Mouse (Mus musculus) liver, embryonic 11.5 days (tissue): ENCODE results near the gene Timm8a1. TPM values are rescaled to one million over a fixed set of nuclear protein-coding genes. Genes with fewer than 3 reads are reported as not detected.

Experiments
- ATAC-seq: fragments of 200-750 bp; cut with Nextera tagmentation; replicated peaks from 2 replicates; pipeline ENCODE4 v1.8.0; 2017; ENCODE audit warnings: moderate number of reproducible peaks, mild to moderate bottlenecking, moderate TSS enrichment, moderate library complexity; ENCODE audit not compliant: low FRiP score
- DNase-seq: peaks from one replicate; pipeline ENCODE4 v3.0.0-alpha.2; 2017; ENCODE audit warnings: low spot score
- H3K27ac ChIP-seq: fragments of 300-500 bp; sonication (generic); 2 replicates; pipeline ENCODE4 v1.5.1; 2014; ENCODE audit warnings: mild to moderate bottlenecking, low read depth, low read length, control low read depth
- H3K27me3 ChIP-seq: fragments of 300-500 bp; sonication (generic); replicated peaks from 2 replicates; pipeline ENCODE4 v1.6.1; 2014; ENCODE audit warnings: low read length, mixed read lengths; ENCODE audit not compliant: control insufficient read depth, insufficient read depth
- H3K36me3 ChIP-seq: fragments of 300-500 bp; sonication (generic); 2 replicates; pipeline ENCODE4 v1.6.1; 2014; ENCODE audit warnings: mild to moderate bottlenecking, low read length, moderate library complexity, mixed read lengths; ENCODE audit not compliant: control insufficient read depth, insufficient read depth
- H3K4me1 ChIP-seq: fragments of 300-500 bp; sonication (generic); replicated peaks from 2 replicates; pipeline ENCODE4 v1.6.1; 2014; ENCODE audit warnings: low read length, mixed read lengths; ENCODE audit not compliant: control insufficient read depth, insufficient read depth
- H3K4me2 ChIP-seq: fragments of 300-500 bp; sonication (generic); 2 replicates; pipeline ENCODE4 v1.6.1; 2014; ENCODE audit warnings: mild to moderate bottlenecking, control low read depth, moderate library complexity
- H3K4me3 ChIP-seq: fragments of 300-500 bp; sonication (generic); 2 replicates; pipeline ENCODE4 v1.5.1; 2014; ENCODE audit warnings: low read depth, low read length, control low read depth
- H3K9ac ChIP-seq: fragments of 300-500 bp; sonication (generic); 2 replicates; pipeline ENCODE4 v1.6.1; 2014; ENCODE audit warnings: low read depth, low read length, control low read depth
- H3K9me3 ChIP-seq: fragments of 300-500 bp; sonication (generic); 2 replicates; pipeline ENCODE4 v1.6.1; 2016; ENCODE audit warnings: low read length, inconsistent platforms, mixed read lengths; ENCODE audit not compliant: control insufficient read depth
- WGBS: fragments of 180-500 bp; shearing (Covaris S2); extraction: QIAGEN DNeasy Blood & Tissue Kit; methylation state at CpG from one replicate; pipeline ENCODE4 v1.1.7; 2014; 5-methylcytosine and 5-hydroxymethylcytosine counted together
- polyA plus RNA-seq: library from polyadenylated mRNA; unstranded; fragments of >200 nt; fragmentation: Nextera tagmentation; extraction: Ambion mirVana; gene quantifications from 2 replicates; pipeline ENCODE4 v1.2.1, GENCODE M21; 2014

The Timm8a1 gene
- polyA plus RNA-seq, 1 experiment from 2014 or later: 194 TPM

DNA sequence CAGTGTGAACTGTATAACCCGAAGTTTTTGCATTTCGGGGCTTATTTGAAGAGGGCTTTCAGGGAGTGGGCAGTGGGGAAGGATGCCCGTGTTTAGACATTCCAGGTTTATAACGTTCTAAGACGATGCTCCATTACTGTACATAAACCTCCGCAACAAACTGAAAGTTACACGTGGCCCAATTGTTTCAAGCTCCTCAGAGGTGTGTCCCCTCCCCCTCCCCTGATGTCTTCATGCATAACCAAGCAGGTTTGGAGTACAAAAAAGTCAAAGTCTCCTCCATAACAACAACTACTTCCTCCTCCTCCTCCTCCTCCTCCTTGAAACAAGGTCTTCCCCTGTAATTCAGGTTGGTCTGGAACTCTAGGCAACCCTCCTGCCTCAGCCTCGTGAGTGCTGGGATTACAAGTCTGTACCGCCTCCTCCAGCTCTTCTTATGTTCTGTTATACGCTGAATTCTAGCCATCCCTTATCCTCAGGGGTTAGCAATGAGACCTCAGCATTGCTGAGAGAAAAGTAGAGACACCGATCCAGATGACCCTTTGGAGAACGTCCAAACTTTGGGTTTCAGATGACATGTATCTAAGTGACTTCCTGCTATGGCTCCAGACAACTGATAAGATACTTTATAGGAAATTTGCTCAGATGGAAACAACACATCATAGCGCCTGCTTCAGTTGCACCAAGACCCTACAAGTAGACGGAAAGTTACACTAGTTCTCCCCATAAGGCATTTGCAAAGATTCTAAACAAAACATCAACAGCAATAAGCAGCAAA lies 39.1 kb upstream of the Timm8a1 start:
- DNase-seq (no peak), ATAC-seq (no peak)
- no peaks in the 10 kb centered on the region for H3K27me3 ChIP-seq
- no peaks in the 10 kb centered on the region for H3K36me3 ChIP-seq
- peak overlapping the region; percentile 44 for H3K4me3 ChIP-seq
- H3K9me3 ChIP-seq: no peaks in the 10 kb centered on the region
- H3K4me2 ChIP-seq: peak overlapping the region; percentile 58
- peak overlapping the region; percentile 14; the same call in 1 of the 2 replicates for H3K9ac ChIP-seq
- 71% methylated on average over 14 of the region's 14 CpGs for WGBS
- H3K27ac ChIP-seq: no peak overlapping the region
- H3K4me1 ChIP-seq: no peaks in the 10 kb centered on the region

DNA sequence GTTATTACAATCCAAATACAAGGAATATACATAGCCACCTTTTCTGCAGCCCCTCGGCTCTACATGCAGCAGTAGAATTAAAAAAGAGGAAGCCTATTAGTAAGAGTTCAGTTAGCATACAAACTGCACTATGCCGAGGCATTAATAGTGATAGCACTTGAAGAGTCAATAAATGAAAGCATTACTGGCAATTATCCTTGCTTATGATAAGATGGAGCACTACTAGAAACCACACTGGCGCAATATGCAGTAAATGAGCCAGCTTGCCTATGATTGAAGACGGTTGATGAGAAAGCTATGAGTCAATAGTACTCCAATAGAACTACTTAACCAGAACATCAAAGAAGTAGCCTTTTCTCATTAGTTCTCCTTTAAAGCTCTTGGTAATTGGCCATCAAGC lies 36.2 kb upstream of the Timm8a1 start:
- Histone ChIP-seq H3K9me3 (no peaks in the 10 kb centered on the region), H3K9ac (no peak overlapping the region), H3K4me3 (no peak overlapping the region), H3K36me3 (no peaks in the 10 kb centered on the region), H3K27me3 (no peaks in the 10 kb centered on the region), H3K4me1 (no peaks in the 10 kb centered on the region), H3K27ac (no peak overlapping the region), H3K4me2 (no peak overlapping the region)
- 75% methylated on average over 4 of the region's 4 CpGs for WGBS
- ATAC-seq (no peak), DNase-seq (no peak)

DNA sequence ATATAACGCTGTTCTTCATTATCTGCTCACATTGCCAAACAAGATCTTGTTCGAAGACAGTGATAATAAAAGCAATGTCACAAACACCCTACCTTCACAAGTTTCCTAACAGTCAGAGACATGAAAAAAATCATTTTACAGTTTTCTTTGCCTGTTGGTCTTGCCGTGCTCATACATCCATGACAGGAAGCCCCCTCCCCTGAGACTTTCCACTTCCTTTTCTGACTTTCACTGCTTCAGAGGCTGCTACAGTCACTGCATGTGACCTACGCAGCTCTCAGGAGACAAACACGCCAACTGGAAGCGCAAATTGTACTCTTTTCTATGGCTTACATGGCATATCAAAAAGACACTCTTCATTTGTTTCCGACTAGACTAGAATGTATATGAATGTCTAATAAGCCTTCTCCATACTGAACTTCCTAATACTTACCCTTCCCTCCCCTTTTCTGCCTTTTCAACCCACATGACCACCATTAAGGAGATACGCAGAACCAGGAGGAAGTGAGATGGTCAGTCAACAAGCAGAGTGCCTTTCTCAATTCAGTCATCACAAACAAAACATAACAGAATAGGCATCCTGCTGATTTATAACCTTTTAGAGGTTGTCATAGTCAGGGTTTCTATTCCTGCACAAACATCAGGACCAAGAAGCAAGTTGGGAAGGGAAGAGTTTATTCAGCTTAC lies 25.0 kb upstream of the Timm8a1 start:
- ATAC-seq: no peak
- WGBS: 77% methylated on average over 8 of the region's 8 CpGs
- H3K4me3 ChIP-seq: no peak overlapping the region

DNA sequence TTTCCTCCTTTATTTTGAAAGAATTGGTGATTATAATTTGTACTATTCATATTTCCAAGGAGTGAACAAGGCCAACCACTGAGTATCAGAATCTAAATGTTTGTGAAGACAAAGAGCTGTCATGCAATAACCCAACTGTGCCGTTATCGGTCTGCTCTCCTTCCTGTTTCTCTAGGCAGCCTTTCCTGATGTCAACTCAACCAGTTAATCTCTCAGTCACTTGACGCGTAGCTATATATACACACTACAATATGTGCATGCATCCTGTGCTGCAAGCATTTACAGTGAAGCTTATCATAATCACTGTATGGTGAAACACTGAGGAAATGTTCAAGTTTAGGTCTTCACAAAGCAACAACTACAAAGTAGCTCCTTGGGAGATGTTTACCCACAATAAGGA lies 22.7 kb upstream of the Timm8a1 start:
- Histone ChIP-seq H3K27ac (no peak overlapping the region), H3K4me1 (no peaks in the 10 kb centered on the region), H3K4me2 (no peak overlapping the region), H3K36me3 (no peaks in the 10 kb centered on the region), H3K27me3 (no peaks in the 10 kb centered on the region), H3K9me3 (no peaks in the 10 kb centered on the region), H3K4me3 (no peak overlapping the region), H3K9ac (no peak overlapping the region)
- DNase-seq (no peak), ATAC-seq (peak; percentile 65)
- 58% methylated on average over 4 of the region's 4 CpGs for WGBS

More for the DNA sequence above, 25.0 kb upstream of the Timm8a1 start:
- DNase-seq: no peak
- Histone ChIP-seq H3K36me3 (no peaks in the 10 kb centered on the region), H3K27ac (no peak overlapping the region), H3K9me3 (no peaks in the 10 kb centered on the region), H3K9ac (no peak overlapping the region), H3K27me3 (no peaks in the 10 kb centered on the region), H3K4me1 (no peaks in the 10 kb centered on the region), H3K4me2 (no peak overlapping the region)

DNA sequence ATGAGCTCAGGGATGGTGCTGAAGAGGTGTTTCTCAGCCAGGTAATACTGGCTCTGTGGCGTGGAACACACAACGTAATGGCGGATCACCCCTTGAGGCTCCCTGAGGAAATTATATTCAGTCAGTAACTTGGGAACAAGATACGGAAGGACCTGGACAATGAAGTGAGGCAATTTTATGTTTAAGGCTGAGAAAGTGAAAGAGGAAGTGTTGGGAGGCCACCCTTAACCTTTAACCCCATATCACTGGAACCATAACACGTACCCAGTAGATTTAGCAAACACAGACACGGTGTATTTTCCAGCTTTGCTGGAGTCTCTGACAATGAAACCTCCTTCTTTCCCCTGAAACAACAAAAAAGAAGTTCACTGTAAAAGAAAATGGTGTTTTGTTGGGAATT lies 12.8 kb upstream of the Timm8a1 start:
- H3K4me3 ChIP-seq: no peak overlapping the region

DNA sequence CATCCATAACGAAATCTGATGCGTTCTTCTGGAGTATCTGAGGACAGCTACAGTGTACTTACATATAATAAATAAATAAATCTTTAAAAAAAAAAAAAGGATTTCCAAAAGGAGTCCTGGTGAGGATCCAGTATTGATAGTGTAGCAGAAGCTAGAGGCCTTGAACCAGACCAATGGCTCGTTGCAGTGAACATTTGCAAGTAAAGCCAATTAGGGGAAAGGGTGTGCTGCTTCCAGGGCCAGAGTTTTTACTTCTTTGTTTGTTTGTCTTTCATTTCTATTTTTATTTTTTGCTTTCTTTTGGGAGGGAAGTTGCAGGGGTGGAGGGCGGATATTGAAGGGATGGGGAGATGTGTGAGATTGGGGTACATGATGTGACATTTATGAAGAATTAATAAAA lies 11.7 kb upstream of the Timm8a1 start:
- ATAC-seq (no peak), DNase-seq (no peak)
- Histone ChIP-seq H3K9me3 (no peaks in the 10 kb centered on the region), H3K36me3 (no peaks in the 10 kb centered on the region; the same call in 1 of the 2 replicates), H3K27me3 (no peaks in the 10 kb centered on the region), H3K9ac (no peak overlapping the region), H3K27ac (no peak overlapping the region), H3K4me1 (no peaks in the 10 kb centered on the region), H3K4me3 (no peak overlapping the region), H3K4me2 (no peak overlapping the region)
- WGBS: 79% methylated on average over 4 of the region's 4 CpGs

More for the DNA sequence above, 12.8 kb upstream of the Timm8a1 start:
- no peak overlapping the region for H3K27ac ChIP-seq
- no peaks in the 10 kb centered on the region for H3K27me3 ChIP-seq
- 68% methylated on average over 6 of the region's 6 CpGs for WGBS
- H3K9ac ChIP-seq: no peak overlapping the region
- H3K9me3 ChIP-seq: no peaks in the 10 kb centered on the region
- no peak overlapping the region for H3K4me2 ChIP-seq
- no peak for DNase-seq
- H3K4me1 ChIP-seq: no peaks in the 10 kb centered on the region
- no peak for ATAC-seq
- no peaks in the 10 kb centered on the region; the same call in 1 of the 2 replicates for H3K36me3 ChIP-seq

DNA sequence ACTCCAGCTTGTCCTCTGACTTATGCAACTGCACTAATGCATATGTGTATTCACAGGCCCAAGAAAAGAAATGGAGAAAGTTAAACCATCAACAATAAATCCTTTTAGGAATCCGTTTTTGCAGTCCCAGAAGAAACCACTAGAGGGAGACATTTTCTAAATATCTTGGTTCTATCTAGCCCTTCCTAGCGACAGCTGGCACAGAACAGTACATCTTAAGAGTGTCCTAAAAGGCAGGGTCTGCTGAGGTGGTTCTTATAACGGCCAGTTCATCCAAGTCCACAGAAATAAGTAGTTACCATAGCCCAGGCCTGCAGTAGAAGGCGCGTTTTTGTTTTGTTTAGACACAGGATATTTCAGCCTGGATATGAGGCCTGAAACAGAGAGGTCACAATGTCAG lies 9.2 kb upstream of the Timm8a1 start:
- no peak for ATAC-seq
- 21% methylated on average over 5 of the region's 5 CpGs for WGBS

DNA sequence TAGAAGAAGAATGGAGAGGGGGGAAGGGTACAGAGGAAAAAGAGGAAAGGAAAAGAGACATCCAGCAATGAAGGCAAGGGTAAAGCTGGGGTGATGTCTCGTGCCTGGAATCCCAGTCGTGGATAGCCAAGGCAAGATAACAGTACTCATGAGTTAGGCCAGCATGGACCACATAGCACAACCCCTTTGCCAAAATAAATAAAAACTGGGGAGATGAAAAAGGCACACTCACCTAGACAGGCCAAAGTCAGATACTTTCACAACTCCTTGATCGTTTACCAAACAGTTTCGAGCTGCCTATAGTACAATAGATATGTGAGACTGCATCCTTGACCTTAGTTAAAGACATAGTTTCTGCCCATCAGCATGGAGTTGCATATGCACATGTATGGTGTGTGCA lies 5.7 kb upstream of the Timm8a1 start:
- DNase-seq: no peak
- no peaks in the 10 kb centered on the region for H3K27me3 ChIP-seq
- H3K27ac ChIP-seq: no peak overlapping the region
- H3K4me3 ChIP-seq: no peak overlapping the region
- H3K36me3 ChIP-seq: no peaks in the 10 kb centered on the region; the same call in 1 of the 2 replicates
- H3K4me1 ChIP-seq: no peaks in the 10 kb centered on the region
- H3K4me2 ChIP-seq: no peak overlapping the region
- no peak for ATAC-seq
- H3K9ac ChIP-seq: no peak overlapping the region
- WGBS: 82% methylated on average over 4 of the region's 4 CpGs
- no peaks in the 10 kb centered on the region for H3K9me3 ChIP-seq

More for the DNA sequence above, 9.2 kb upstream of the Timm8a1 start:
- no peak overlapping the region for H3K4me3 ChIP-seq
- no peak overlapping the region for H3K27ac ChIP-seq
- H3K4me1 ChIP-seq: no peaks in the 10 kb centered on the region
- no peaks in the 10 kb centered on the region; the same call in 1 of the 2 replicates for H3K36me3 ChIP-seq
- H3K4me2 ChIP-seq: no peak overlapping the region
- H3K9ac ChIP-seq: no peak overlapping the region
- H3K27me3 ChIP-seq: no peaks in the 10 kb centered on the region
- H3K9me3 ChIP-seq: no peaks in the 10 kb centered on the region
- DNase-seq: no peak
